Mouse (Mus musculus) MEL (cell line): ENCODE measurements around the gene Mex3a.

Source experiments
- CTCF ChIP-seq, 3 experiments: IDR thresholded peaks in 2 of 3; conservative IDR thresholded peaks in 1 of 3; 2 replicates each; pipeline ENCODE4 v1.5.1; 2011 to 2012; ENCODE audit warnings: low read length in 3 of 3, low read depth in 2 of 3, mild to moderate bottlenecking in 2 of 3, improper control_type of control experiment in 1 of 3, inconsistent platforms in 1 of 3, mixed read lengths in 1 of 3, moderate library complexity in 1 of 3; ENCODE audit not compliant: control insufficient read depth in 1 of 3, insufficient read depth in 1 of 3, poor library complexity in 1 of 3, severe bottlenecking in 1 of 3
- JUND ChIP-seq: IDR thresholded peaks from 2 replicates; pipeline ENCODE4 v1.6.1; 2011; ENCODE audit warnings: low read depth, mild to moderate bottlenecking, improper control_type of control experiment, low read length
- MAX ChIP-seq: IDR thresholded peaks from 2 replicates; pipeline ENCODE4 v1.6.1; 2011; ENCODE audit warnings: low read length, improper control_type of control experiment
- MEF2A ChIP-seq: IDR thresholded peaks from 2 replicates; pipeline ENCODE4 v1.6.1; 2014; ENCODE audit warnings: low read depth, mild to moderate bottlenecking, inconsistent platforms, low read length, improper control_type of control experiment; ENCODE audit not compliant: poor library complexity, insufficient replicate concordance, severe bottlenecking; ENCODE audit errors: extremely low read depth
- MYC ChIP-seq: IDR thresholded peaks from 2 replicates; pipeline ENCODE4 v1.6.1; 2011; ENCODE audit warnings: low read depth, mild to moderate bottlenecking, low read length, improper control_type of control experiment, moderate library complexity
- NRF1 ChIP-seq: IDR thresholded peaks from 2 replicates; pipeline ENCODE4 v1.6.1; 2014; ENCODE audit warnings: low read depth, mild to moderate bottlenecking, inconsistent platforms, low read length, improper control_type of control experiment, moderate library complexity; ENCODE audit not compliant: poor library complexity, insufficient read depth, severe bottlenecking
- POLR2A ChIP-seq, 2 experiments: IDR thresholded peaks; 2 replicates each; pipeline ENCODE4 v1.6.1; 2011 to 2012; ENCODE audit warnings: low read length in 2 of 2, mild to moderate bottlenecking in 2 of 2, control low read depth in 1 of 2, improper control_type of control experiment in 1 of 2, low read depth in 1 of 2, moderate library complexity in 1 of 2; ENCODE audit not compliant: control insufficient read depth in 1 of 2, insufficient read depth in 1 of 2, poor library complexity in 1 of 2
- TBP ChIP-seq: IDR thresholded peaks from 2 replicates; pipeline ENCODE4 v1.8.0; 2011; ENCODE audit warnings: low read depth, low read length, improper control_type of control experiment
- TCF12 ChIP-seq: IDR thresholded peaks from 2 replicates; pipeline ENCODE4 v1.6.1; 2014; ENCODE audit warnings: low read depth, mild to moderate bottlenecking, inconsistent platforms, low read length, improper control_type of control experiment, moderate library complexity
- ZC3H11A ChIP-seq: IDR thresholded peaks from 2 replicates; pipeline ENCODE4 v1.6.1; 2012; ENCODE audit warnings: low read depth, mild to moderate bottlenecking, inconsistent platforms, low read length, improper control_type of control experiment

- TF ChIP-seq CTCF (IDR thresholded peaks at IDR 0.05 in 2 of 3, conservative IDR thresholded peaks at IDR 0.05 in 1 of 3; ENCODE audit: control insufficient read depth in 1 of 3, insufficient read depth in 1 of 3, low read depth in 2 of 3, low read length in 3 of 3, poor library complexity in 1 of 3, severe bottlenecking in 1 of 3) (no peak), MEF2A (no peak), TBP (no peak), MAX (no peak), JUND (no peak), TCF12 (no peak), POLR2A (IDR thresholded peaks at IDR 0.05; ENCODE audit: control insufficient read depth in 1 of 2, insufficient read depth in 1 of 2, low read depth in 1 of 2, low read length in 2 of 2, poor library complexity in 1 of 2) (no peak), NRF1 (no peak), MYC (no peak), ZC3H11A (no peak)
Measured at GRCm38 (mm10) chr3:88539397-88539796, 7.2 kb downstream of the Mex3a start.
